Mouse (Mus musculus) intestine, embryonic 15.5 days (tissue): ENCODE measurements around the gene Apip. TPM values are rescaled to one million over a fixed set of nuclear protein-coding genes. Genes with fewer than 3 reads are reported as not detected.

Experiments used
- ATAC-seq: fragments of 200-750 bp; cut with Nextera tagmentation; 2 replicates; pipeline ENCODE4 v1.8.0; 2017; ENCODE audit warnings: moderate TSS enrichment, moderate library complexity
- H3K27ac ChIP-seq: fragments of 300-500 bp; sonication (generic); 2 replicates; pipeline ENCODE4 v1.5.1; 2015; ENCODE audit warnings: mild to moderate bottlenecking, inconsistent platforms
- H3K27me3 ChIP-seq: fragments of 300-500 bp; sonication (generic); replicated peaks from 2 replicates; pipeline ENCODE4 v1.6.1; 2015; ENCODE audit warnings: inconsistent platforms
- H3K36me3 ChIP-seq: fragments of 300-500 bp; sonication (generic); 2 replicates; pipeline ENCODE4 v1.6.1; 2015; ENCODE audit warnings: inconsistent platforms
- H3K4me1 ChIP-seq: fragments of 300-500 bp; sonication (generic); replicated peaks from 2 replicates; pipeline ENCODE4 v1.6.1; 2015; ENCODE audit warnings: inconsistent platforms
- H3K4me2 ChIP-seq: fragments of 300-500 bp; sonication (generic); replicated peaks from 2 replicates; pipeline ENCODE4 v1.6.1; 2015; ENCODE audit warnings: mild to moderate bottlenecking, inconsistent platforms
- H3K4me3 ChIP-seq: fragments of 300-500 bp; sonication (generic); replicated peaks from 2 replicates; pipeline ENCODE4 v1.5.1; 2015; ENCODE audit warnings: inconsistent platforms
- H3K9ac ChIP-seq: fragments of 300-500 bp; sonication (generic); 2 replicates; pipeline ENCODE4 v1.6.1; 2015; ENCODE audit warnings: inconsistent platforms
- H3K9me3 ChIP-seq: fragments of 300-500 bp; sonication (generic); 2 replicates; pipeline ENCODE4 v1.6.1; 2016; ENCODE audit warnings: inconsistent platforms
- WGBS: fragments of 180-500 bp; shearing (Covaris S2); methylation state at CpG from one replicate; pipeline ENCODE4 v1.1.7; 2015; 5-methylcytosine and 5-hydroxymethylcytosine counted together
- polyA plus RNA-seq: library from polyadenylated mRNA; unstranded; fragments of >200 nt; fragmentation: Nextera tagmentation; extraction: Ambion mirVana; gene quantifications from 2 replicates; pipeline ENCODE4 v1.2.1, GENCODE M21; 2015

Apip gene
- polyA plus RNA-seq: 55.1 and 55.6 TPM in 2 replicates

DNA sequence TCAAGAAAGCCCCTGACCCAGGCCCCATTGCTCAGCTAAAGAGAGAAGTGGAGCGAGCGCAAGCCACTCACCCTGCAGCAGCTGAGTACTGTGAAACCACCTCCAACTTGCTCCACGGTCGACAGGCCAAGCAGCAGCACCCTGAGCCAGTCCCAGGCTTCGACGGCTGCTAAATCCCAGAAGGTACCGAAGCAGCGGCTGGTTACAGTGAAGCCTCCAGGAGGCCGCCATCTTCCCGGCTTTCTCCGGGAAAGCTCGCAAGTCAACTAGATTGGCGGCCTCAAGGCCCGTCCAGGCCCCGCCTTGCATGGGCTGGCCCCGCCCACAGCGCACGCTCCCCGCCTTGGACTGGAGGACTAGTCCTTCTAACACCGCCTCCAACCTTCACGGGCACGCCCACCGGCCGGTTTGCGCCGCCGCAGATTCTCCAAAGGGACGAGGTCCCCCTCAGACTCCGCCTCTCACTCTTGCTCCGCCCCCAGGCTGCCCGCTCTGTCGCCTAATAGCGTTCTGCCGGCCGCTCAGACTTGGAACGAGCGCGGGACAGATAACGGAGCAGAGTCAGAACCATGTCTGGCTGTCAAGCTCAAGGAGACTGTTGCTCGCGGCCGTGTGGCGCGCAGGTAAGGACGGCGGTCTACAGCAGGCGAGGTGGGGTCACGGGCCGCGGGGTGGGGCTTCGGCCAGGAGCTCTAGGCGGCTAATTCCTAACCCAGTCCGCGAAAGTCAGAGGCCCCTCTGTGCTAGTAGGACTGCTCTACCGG is at the start of gene Apip, which contains the start of gene Pdhx:
Apip (plus strand) TSS at position 457 of the 764 bp plus-strand sequence.
Pdhx (minus strand) TSS at position 295 of the 764 bp plus-strand sequence.
- Histone ChIP-seq H3K9me3 (no peaks in the 10 kb centered on the region), H3K9ac (peak within 1 kb of the TSS; percentile 73), H3K4me1 (no peaks in the 10 kb centered on the region), H3K36me3 (no peaks in the 10 kb centered on the region), H3K4me2 (peak within 1 kb of the TSS; percentile 63), H3K27me3 (no peaks in the 10 kb centered on the region), H3K4me3 (peak within 1 kb of the TSS; percentile 71), H3K27ac (peak within 1 kb of the TSS; percentile 85)
- peak; percentile 100 for ATAC-seq
- under 1% methylated on average over 55 of the region's 55 CpGs for WGBS

GRCm38 (mm10) chr2:103037831-103038230 is 35.6 kb upstream of the Apip start:
- no peak overlapping the region for H3K27ac ChIP-seq
- no peak overlapping the region for H3K4me3 ChIP-seq
- no peak overlapping the region for H3K9ac ChIP-seq
- 86% methylated on average over 4 of the region's 4 CpGs for WGBS
- H3K27me3 ChIP-seq: no peaks in the 10 kb centered on the region
- H3K36me3 ChIP-seq: 0 out of 2 replicates have a peak, but pooled peaks cover 2% of the 10 kb centered on the region
- H3K4me1 ChIP-seq: no peaks in the 10 kb centered on the region
- no peak overlapping the region for H3K4me2 ChIP-seq
- ATAC-seq: no peak
- H3K9me3 ChIP-seq: no peaks in the 10 kb centered on the region

- H3K36me3 ChIP-seq: no peaks in the 10 kb centered on the region
- H3K4me2 ChIP-seq: no peak overlapping the region
- H3K27ac ChIP-seq: no peak overlapping the region
- no peaks in the 10 kb centered on the region for H3K4me1 ChIP-seq
- no peak overlapping the region for H3K9ac ChIP-seq
- H3K4me3 ChIP-seq: no peak overlapping the region
- H3K9me3 ChIP-seq: no peaks in the 10 kb centered on the region
- WGBS: 78% methylated on average over 8 of the region's 8 CpGs
- no peaks in the 10 kb centered on the region for H3K27me3 ChIP-seq
- ATAC-seq: no peak
Measured at GRCm38 (mm10) chr2:103040896-103041295, 32.6 kb upstream of the Apip start.

GRCm38 (mm10) chr2:103045286-103045685 is 28.2 kb upstream of the Apip start:
- no peaks in the 10 kb centered on the region for H3K4me1 ChIP-seq
- no peak for ATAC-seq
- H3K4me3 ChIP-seq: no peak overlapping the region
- no peak overlapping the region for H3K4me2 ChIP-seq
- H3K9me3 ChIP-seq: no peaks in the 10 kb centered on the region
- H3K27ac ChIP-seq: no peak overlapping the region
- H3K36me3 ChIP-seq: no peaks in the 10 kb centered on the region
- WGBS: 84% methylated on average over 2 of the region's 2 CpGs
- H3K9ac ChIP-seq: no peak overlapping the region
- H3K27me3 ChIP-seq: no peaks in the 10 kb centered on the region

DNA sequence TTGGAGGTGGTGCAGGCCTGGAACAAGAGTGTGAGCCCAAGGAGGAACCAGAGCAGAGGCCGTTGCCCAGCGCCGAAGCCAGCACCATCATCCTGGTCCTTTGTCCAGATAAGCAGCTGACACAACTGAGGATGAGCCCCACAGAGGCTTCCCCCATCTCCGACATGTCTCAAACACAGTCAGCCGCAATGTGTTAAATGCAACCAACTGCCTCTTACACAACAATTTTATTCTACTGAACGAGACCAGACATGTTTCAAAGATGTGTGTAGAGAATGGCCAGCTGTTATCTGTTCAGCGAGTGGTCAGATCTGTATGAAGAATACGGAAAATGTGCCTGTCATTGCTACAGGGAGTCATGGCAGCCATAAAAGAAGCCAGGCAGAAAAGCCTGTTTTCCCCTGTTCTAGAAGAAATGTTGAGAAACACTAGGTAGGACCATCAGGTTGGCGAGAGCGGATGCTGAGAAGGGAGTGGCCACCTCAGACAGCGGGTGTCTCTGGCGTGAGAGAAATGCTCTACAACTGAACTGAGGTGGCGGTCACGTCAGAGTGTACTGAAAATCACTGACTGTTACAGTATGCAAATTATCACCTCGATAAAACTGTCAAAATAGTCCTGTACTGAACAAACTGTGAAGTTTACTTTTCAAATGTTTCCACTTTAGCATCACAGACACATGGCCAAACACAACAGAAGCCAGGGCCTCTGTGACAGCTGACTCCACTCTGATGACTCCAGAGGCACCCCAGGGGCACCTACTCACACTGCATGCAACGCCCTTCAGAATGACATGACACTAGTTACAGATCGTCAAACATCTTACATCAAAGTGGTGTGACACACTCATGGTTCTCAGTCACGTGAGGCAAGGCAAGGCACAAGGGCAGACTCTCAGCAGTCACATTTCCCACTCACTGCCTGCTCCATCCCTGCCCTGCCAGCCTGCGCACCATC is 21.3 kb upstream of the Apip start:
- no peak for ATAC-seq
- no peaks in the 10 kb centered on the region for H3K4me1 ChIP-seq
- H3K36me3 ChIP-seq: no peaks in the 10 kb centered on the region
- H3K9me3 ChIP-seq: no peaks in the 10 kb centered on the region
- H3K4me3 ChIP-seq: no peak overlapping the region
- H3K4me2 ChIP-seq: no peak overlapping the region
- H3K27me3 ChIP-seq: no peaks in the 10 kb centered on the region
- no peak overlapping the region for H3K27ac ChIP-seq
- 78% methylated on average over 19 of the region's 19 CpGs for WGBS
- H3K9ac ChIP-seq: no peak overlapping the region

DNA sequence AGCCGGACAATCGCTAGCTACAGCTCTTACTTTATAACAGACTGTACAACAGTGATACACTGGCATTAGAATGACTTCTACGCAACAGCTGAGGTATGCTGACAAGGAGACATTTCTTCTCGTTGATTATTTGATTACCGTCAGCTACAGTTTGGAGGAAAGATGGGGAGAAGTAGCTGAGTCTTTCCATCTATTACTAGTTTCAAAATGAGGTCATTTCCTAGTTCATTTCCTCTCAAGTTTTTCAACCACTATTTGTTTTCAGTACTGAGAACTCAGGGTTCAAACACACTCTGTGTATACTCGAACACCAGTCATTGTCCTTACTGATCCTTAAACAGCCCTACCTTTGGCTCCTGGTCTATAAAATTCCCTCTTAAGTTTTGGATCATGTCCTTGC is 17.7 kb upstream of the Apip start:
- Histone ChIP-seq H3K36me3 (no peaks in the 10 kb centered on the region), H3K27ac (no peak overlapping the region), H3K9me3 (no peaks in the 10 kb centered on the region), H3K4me3 (no peak overlapping the region), H3K9ac (no peak overlapping the region), H3K4me1 (no peaks in the 10 kb centered on the region), H3K27me3 (no peaks in the 10 kb centered on the region), H3K4me2 (no peak overlapping the region)
- 89% methylated on average over 6 of the region's 6 CpGs for WGBS
- no peak for ATAC-seq

DNA sequence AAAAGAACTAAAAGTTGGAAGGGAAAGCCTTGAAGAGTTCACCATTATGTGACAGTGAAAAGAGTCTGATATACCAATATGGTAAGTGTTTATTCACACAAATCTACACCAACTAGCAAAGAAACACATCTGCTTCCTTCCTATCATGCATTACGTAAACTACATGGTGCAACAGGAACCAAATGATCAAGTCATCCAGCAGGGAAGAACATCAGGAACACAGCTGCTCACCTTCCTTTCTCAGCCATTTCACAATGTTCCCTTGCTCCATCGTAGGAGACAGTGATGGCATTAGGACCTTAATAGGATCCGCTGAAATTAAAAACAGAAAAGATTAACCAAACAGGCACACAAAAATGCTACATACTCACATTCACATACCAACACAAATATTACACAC is 15.2 kb upstream of the Apip start:
- Histone ChIP-seq H3K4me2 (no peak overlapping the region), H3K4me3 (no peak overlapping the region), H3K9me3 (no peaks in the 10 kb centered on the region), H3K36me3 (no peaks in the 10 kb centered on the region), H3K27ac (no peak overlapping the region), H3K27me3 (no peaks in the 10 kb centered on the region), H3K4me1 (no peaks in the 10 kb centered on the region), H3K9ac (no peak overlapping the region)
- 74% methylated on average over 3 of the region's 3 CpGs for WGBS
- ATAC-seq: no peak

DNA sequence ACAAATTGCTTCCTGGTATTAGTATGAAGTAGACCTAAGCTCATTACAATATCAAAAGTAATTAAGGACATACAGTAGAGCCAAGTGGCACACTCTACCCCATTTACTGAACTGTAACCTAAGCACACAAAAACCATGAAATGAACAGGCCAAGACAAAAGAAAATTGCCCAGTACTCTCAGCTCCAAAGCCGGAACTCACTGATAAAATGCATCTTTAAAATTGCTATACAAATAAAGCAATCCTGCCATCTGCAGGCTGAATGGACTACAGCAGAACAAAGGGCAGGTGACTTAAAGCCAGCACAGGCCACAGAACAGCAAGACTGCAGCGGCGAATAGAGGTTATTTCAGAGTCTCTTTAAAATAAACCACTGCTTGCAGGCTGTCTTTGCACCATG is 10.6 kb upstream of the Apip start:
- Histone ChIP-seq H3K4me1 (no peaks in the 10 kb centered on the region), H3K36me3 (no peaks in the 10 kb centered on the region), H3K27ac (no peak overlapping the region), H3K9me3 (no peaks in the 10 kb centered on the region), H3K9ac (no peak overlapping the region), H3K4me3 (no peak overlapping the region), H3K4me2 (no peak overlapping the region), H3K27me3 (no peaks in the 10 kb centered on the region)
- WGBS: 17% methylated on average over 3 of the region's 3 CpGs
- peak; percentile 51; the same call in 1 of the 2 replicates for ATAC-seq

DNA sequence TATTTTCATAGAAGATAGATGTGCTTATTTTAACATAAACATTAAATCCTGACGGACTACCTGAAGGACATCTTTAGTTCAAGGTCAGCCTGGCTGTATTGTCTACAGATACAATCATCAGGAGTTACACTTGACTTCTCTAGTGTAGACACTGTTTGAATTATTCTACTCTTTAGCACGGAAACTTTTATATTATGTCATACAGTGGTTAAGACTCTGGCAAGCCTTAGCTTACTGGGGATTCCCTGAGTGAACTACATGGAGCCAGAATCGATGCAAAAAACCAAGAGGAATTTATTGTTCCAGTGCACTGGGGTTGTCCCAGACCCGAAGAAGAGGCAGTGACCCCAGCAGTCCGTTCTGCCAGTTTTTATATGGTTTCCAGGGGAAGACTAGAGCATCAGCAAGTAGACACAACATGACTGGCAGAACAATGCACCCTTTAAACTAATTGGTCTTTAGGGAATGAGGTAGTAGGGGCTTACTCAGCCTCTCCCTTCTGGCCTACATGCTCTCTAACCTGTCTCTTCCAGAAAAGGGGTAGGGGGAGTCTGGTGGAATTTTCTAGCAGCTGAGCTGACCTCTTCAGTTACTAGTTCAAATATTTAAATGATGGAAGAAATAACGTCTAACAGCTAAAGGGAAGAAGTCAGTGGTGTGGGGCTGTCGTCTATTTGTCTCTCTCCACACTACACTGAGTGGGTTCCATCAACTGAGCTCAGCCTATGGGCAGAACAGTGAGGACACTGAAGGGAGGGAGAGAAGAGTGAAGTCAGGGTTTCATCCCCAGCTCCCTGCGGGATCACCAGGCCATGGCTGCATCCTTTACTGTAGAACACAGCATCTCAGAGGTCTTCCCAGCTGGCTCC is 6.6 kb upstream of the Apip start:
- Histone ChIP-seq H3K9me3 (no peaks in the 10 kb centered on the region), H3K4me3 (no peak overlapping the region), H3K4me1 (no peaks in the 10 kb centered on the region), H3K4me2 (no peak overlapping the region), H3K36me3 (no peaks in the 10 kb centered on the region), H3K27me3 (no peaks in the 10 kb centered on the region), H3K9ac (no peak overlapping the region), H3K27ac (no peak overlapping the region)
- ATAC-seq: no peak
- 71% methylated on average over 8 of the region's 8 CpGs for WGBS

DNA sequence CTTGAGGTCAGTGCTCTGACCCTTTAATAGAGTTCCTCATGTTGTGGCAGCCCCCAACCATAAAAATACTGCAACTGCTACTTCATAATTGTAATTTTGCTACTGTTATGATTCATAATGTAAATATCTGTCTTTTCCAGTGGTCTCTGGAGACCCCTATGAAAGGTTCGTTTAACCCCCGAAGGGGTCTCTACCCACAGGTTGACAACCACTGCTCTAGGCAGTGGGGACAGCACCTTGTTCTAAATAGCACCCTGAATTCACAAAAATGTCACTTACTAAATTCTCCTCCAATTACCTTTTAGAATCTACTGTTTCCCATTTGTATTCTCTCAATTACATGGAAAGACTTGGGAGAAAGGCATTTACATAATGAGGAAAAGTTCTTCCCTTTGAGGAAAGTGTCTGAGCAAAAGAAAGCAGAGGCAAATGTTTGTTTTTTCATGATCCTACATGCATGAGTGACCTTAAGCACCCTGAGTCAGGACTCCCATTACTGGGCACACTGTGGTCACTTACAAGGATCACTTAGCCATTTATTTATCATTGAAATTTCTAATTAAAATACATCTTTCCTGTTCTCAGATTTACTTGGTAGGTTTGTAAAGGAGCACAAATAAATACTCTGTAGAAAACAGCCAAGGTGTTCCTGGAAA is 5.8 kb upstream of the Apip start:
- Histone ChIP-seq H3K36me3 (no peaks in the 10 kb centered on the region), H3K9ac (no peak overlapping the region), H3K27me3 (no peaks in the 10 kb centered on the region), H3K27ac (no peak overlapping the region), H3K4me1 (no peaks in the 10 kb centered on the region), H3K9me3 (no peaks in the 10 kb centered on the region), H3K4me3 (no peak overlapping the region), H3K4me2 (no peak overlapping the region)
- WGBS: 92% methylated on average over 2 of the region's 2 CpGs
- ATAC-seq: no peak

- WGBS: 63% methylated on average over 1 of the region's 1 CpGs
- Histone ChIP-seq H3K9ac (no peak overlapping the region), H3K4me2 (no peak overlapping the region), H3K9me3 (no peaks in the 10 kb centered on the region), H3K27ac (no peak overlapping the region), H3K4me1 (no peaks in the 10 kb centered on the region), H3K36me3 (no peaks in the 10 kb centered on the region), H3K27me3 (no peaks in the 10 kb centered on the region), H3K4me3 (no peak overlapping the region)
- ATAC-seq: no peak
Measured at GRCm38 (mm10) chr2:103068602-103069001, 4.9 kb upstream of the Apip start.
